Mouse (Mus musculus) right cerebral cortex, adult 18-20 months (tissue): ENCODE results near the gene Ppbp.
"Not testable (repeated sequence)": the region's sequence is repeated elsewhere in the genome, so short reads cannot be mapped to it uniquely, and the experiment has no call there.

Experiments used
- DNase-seq: peaks from one replicate; pipeline ENCODE4 v3.0.0; 2022; ENCODE audit warnings: mixed read lengths

Ppbp gene

DNA sequence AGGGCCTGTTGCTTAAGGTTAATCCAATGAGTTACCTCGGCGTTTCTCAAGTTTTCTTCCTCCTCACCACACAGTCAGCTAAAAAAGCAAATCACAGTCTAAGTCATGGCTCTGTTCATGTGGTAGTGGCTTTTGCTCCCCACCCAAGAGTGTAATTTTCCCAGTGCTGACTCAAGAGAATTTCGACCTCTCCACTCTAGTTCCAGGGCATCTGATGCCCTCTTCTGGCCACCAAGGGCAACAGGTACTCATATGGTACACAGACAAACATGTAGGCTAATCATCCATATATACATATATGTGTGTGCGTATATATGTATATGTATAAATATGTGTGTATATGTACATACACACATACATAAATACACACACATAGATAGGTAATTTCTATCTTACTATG lies 19.8 kb downstream of the Ppbp start:
- DNase-seq: no peak

DNA sequence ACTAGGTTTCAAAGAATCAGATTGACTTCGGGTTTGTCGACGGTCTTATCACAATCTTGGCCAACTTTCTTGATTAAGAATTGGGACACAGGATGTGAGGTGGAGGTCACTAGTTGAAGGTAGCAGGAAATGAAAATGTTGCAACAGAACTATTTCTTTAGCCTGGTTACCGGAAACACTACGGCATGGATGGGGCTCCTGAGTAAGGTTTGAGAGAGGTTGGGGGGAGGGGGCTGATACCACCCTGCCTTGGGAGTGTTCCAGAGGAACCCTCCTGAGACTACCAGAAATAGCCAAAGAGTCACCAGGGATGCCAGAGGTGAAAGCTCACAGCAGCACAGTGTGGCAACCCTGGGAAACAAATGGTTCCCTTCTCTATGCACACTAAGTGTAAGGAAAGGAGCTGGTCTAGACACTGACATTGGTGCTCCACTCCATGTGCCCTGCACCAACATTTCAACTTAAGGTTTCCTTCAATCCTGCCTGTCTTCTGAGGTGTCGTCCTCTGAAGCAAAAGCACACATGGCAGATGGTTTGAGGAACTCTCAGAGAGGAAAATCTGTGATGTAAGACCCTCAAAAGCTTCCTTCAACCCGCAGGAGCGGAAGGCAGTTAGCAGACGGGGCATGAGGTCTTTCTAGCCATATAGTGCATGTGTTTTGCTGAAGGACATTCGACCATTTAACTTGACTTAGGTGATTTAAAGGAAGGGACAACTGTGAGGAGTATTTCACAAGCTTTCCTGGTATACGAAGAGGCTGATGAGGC lies 21.2 kb downstream of the Ppbp start:
- no peak for DNase-seq

DNA sequence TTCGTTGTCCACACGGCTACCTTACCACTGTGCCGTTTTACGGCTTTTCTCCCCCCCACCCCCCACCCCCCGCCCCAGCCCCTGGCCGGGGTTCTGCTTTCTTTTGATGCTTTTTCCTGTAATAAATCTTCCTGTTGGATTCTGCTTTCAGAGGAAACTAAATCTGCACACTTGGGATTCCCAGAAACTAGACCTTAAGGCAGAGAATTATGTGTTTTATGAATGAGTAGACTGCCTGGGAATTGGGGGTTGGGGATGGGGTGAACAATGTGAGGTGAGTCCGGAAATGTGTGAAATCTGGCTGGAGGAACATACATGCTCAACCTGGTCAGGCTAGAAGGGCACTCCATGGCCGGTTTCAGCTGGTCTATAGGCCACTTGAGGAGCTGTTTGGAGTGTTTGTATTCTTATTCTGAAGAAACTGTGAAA lies 21.8 kb downstream of the Ppbp start:
- no peak for DNase-seq

DNA sequence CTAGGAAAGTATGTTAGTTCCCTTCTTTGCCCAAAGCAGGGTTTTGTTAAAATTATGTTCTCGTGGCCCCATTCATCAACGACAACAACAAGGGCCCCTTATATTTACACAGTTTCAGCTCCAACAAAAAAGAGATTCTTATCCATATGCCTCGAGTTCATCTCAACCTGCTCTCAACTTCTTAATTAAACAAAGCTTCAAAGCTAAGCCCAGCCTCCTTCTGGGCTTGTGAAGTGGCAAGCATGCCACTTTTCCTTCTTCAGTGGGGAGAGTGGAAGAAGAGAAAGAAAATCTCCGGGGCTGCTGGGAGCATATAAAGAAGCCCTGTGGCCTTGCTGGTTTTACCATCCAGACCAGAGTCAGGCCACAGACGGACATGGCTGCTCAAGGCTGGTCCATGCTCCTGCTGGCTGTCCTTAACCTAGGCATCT lies 25.9 kb downstream of the Ppbp start, which contains the start of gene Cxcl15:
TSS of gene Cxcl15 (plus strand) at position 340 of the 431 bp plus-strand sequence.
- DNase-seq: no peak

DNA sequence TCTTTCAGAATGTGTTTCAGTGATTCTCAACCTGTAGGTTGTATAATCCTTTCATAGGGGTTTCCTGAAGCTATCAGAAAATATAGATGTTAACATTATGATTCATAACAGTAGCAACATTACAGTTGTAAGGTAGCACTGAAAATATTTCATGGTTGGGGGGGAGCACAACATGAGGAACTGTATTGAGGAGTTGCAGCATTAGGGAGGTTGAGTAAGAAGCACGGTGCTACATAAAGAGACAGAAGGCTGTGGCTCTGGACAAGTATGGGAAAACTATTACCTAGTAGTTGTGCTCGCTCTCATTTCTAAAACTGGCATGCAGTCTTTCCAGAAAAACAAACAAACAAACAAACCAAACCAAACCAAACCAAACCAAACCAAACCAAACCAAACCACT lies 27.1 kb downstream of the Ppbp start:
- not testable (repeated sequence) for DNase-seq

DNA sequence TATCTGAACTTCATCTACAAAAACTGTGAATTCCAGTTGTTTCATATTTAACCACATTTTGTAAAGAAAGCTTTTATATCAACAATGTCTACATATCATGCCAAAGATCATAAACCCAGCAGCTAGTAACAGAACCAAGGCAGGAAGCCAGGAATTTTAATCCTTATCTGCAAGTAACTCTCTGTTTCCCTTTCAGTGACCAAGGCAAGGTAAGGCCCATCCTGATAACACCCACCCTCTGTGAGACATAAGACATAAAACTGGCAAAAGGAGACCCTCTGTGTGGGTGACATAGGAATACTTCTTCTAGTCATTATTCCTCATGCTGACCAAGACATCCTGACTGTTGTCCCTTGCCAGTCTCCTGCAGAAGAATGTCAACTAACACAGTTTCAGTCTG lies 36.3 kb downstream of the Ppbp start:
- no peak for DNase-seq

DNA sequence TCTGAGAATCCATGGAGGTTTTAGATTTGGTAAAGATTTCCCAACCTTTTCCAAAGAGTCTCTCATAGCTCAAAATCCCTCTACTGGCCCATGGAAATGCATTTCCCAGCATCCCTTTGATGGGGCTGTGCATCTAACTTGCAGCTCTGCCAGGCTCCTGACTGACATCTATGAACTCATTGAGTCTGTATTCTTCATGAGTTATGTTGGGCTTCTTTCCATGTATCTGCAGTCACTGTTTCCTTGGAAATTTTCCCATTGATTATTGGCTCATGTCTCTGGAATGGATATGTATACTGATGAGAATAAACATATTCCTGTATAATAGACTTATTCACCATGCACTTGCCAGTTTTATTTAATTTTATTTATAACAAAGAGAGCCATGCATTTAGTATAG lies 37.7 kb downstream of the Ppbp start:
- DNase-seq: no peak

DNA sequence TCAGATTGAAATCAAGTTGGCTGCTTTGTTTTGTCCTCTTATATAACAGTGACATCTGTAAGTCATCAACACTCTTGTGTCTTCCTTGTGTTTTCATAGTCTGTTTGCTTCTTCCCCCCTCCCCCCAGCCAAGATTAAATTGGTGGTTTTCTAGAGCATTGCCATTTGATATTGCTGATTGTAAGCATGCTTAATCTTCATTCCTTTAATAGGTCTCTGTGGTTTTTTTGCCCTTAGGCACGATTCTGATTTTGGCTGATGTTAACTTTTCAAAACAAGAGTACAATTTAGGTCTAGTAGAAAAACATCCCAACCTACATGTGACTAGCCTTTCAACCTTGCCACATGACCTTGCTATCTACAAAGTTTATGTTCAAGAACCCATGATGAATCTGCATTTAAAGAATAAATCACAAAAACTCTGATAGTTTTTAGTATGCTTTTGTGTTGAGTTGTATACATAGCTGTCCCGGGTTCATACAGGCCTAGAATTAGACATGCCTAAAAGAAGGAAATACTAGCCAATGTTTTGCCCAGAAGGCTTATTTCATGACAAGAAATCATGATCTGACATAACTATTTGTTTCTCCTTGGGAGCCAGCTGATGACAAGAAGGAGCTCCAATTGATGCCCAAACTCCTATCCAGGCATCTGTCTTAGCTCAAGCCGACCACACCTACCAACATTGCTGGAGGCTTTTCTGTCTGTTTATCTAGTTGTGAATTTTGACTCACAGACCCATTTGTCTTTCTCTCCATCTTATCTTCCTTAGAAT lies 39.0 kb downstream of the Ppbp start:
- DNase-seq: no peak
